Comparison of ENCODE assay signal across 13 mouse cellular contexts in genomic region chr4:63050319-63050676, GRCm38 (mm10).
A peak's percentile ranks its signal among the peaks of the same experiment; 100 is the strongest.
DNase-seq lines count a peak whose midpoint lies in the region; ATAC-seq and TF ChIP-seq lines count a peak whose summit lies in the region.
"Had no signal": no experiment of that assay in that cellular context is flagged by ENCODE, and none has a peak within 500 bp of the region (broad histone marks: within the 10 kb centered on the region; RNA-seq: fewer than 3 reads in every experiment).

No protein-coding gene starts in this region.

- no peak for TF ChIP-seq CTCF in gastrocnemius, adult 2 months (IDR thresholded peaks at IDR 0.05)

- DNase-seq in intestine, embryonic 14.5 days (ENCODE audit: low spot score), result no peak
- DNase-seq in neural tube, embryonic 10.5 days (ENCODE audit: extremely low spot score, low spot score), result no peak
- DNase-seq in gastrocnemius, adult 2 months, result no peak
- no peak for DNase-seq in right cerebral cortex, adult 2 months (ENCODE audit: low spot score in 2 of 2)
- DNase-seq: cerebellum, adult 9-10 months; spleen, adult 18-20 months had no signal

- WGBS in intestine, embryonic 14.5 days, result 50% methylated on average over 4 of the region's 4 CpGs
- 50% methylated on average over 4 of the region's 4 CpGs for WGBS in intestine, embryonic 15.5 days
- WGBS in neural tube, embryonic 13.5 days, result 80% methylated on average over 4 of the region's 4 CpGs

- no peaks in the 10 kb centered on the region for H3K27me3 ChIP-seq in intestine, embryonic 14.5 days (replicated peaks; ENCODE audit: control insufficient read depth, insufficient read depth, low read length)
- no peaks in the 10 kb centered on the region for H3K27me3 ChIP-seq in intestine, embryonic 15.5 days (replicated peaks)
- H3K27me3 ChIP-seq in neural tube, embryonic 13.5 days, result no peaks in the 10 kb centered on the region

- no peak overlapping the region for H3K9ac ChIP-seq in intestine, embryonic 14.5 days (ENCODE audit: low read length)
- no peak overlapping the region for H3K9ac ChIP-seq in intestine, embryonic 15.5 days
- H3K9ac ChIP-seq in neural tube, embryonic 13.5 days, result no peak overlapping the region

- H3K4me1 ChIP-seq in intestine, embryonic 14.5 days (replicated peaks; ENCODE audit: control insufficient read depth, insufficient read depth, low read length), result peaks cover 32% of the 10 kb centered on the region
- H3K4me1 ChIP-seq in intestine, embryonic 15.5 days (replicated peaks), result peaks cover 28% of the 10 kb centered on the region
- H3K4me1 ChIP-seq in neural tube, embryonic 13.5 days (replicated peaks), result peaks cover 50% of the 10 kb centered on the region
- H3K4me1 ChIP-seq: megakaryocyte, embryonic 14.5 days had no signal

- H3K27ac ChIP-seq in intestine, embryonic 14.5 days (ENCODE audit: low read depth), result 0 out of 2 replicates have a peak overlapping the region, but pooled peaks have one; percentile 34
- H3K27ac ChIP-seq in intestine, embryonic 15.5 days, result no peak overlapping the region
- H3K27ac ChIP-seq in neural tube, embryonic 13.5 days (replicated peaks), result 0 out of 2 replicates have a peak overlapping the region, but pooled peaks have one; percentile 15
- H3K27ac ChIP-seq in gastrocnemius, adult 2 months, result no peak overlapping the region

- no peaks in the 10 kb centered on the region for H3K9me3 ChIP-seq in intestine, embryonic 14.5 days (ENCODE audit: control insufficient read depth, low read length)
- H3K9me3 ChIP-seq in intestine, embryonic 15.5 days, result no peaks in the 10 kb centered on the region
- H3K9me3 ChIP-seq in neural tube, embryonic 13.5 days, result no peaks in the 10 kb centered on the region

- H3K4me3 ChIP-seq in intestine, embryonic 14.5 days (ENCODE audit: low read depth, low read length), result no peak overlapping the region
- no peak overlapping the region for H3K4me3 ChIP-seq in intestine, embryonic 15.5 days (replicated peaks)
- H3K4me3 ChIP-seq in neural tube, embryonic 13.5 days, result no peak overlapping the region
- no peak overlapping the region for H3K4me3 ChIP-seq in gastrocnemius, adult 2 months
- H3K4me3 ChIP-seq: hindbrain, embryonic 10.5 days; megakaryocyte, embryonic 14.5 days; myocyte had no signal

- no peaks in the 10 kb centered on the region; the same call in 1 of the 2 replicates for H3K36me3 ChIP-seq in intestine, embryonic 14.5 days (ENCODE audit: control insufficient read depth, insufficient read depth, low read length)
- H3K36me3 ChIP-seq in intestine, embryonic 15.5 days, result no peaks in the 10 kb centered on the region
- H3K36me3 ChIP-seq in neural tube, embryonic 13.5 days, result no peaks in the 10 kb centered on the region

- ATAC-seq in intestine, embryonic 14.5 days (replicated peaks; ENCODE audit: low FRiP score, low TSS enrichment, low read depth), result no peak
- no peak for ATAC-seq in intestine, embryonic 15.5 days
- ATAC-seq in neural tube, embryonic 13.5 days (ENCODE audit: low read depth), result no peak
- peak; percentile 90 for ATAC-seq in granulocyte monocyte progenitor cell, adult 5-6 weeks (replicated peaks; ENCODE audit: poor library complexity, severe bottlenecking)
- ATAC-seq in megakaryocyte progenitor cell, adult 5-6 weeks (replicated peaks; ENCODE audit: poor library complexity), result peak; percentile 78

- intact Hi-C loops in gastrocnemius, adult 2 months (cut with DNase I), result no loop called here

- no peak overlapping the region for H3K4me2 ChIP-seq in intestine, embryonic 14.5 days (ENCODE audit: low read length)
- no peak overlapping the region for H3K4me2 ChIP-seq in intestine, embryonic 15.5 days (replicated peaks)
- H3K4me2 ChIP-seq in neural tube, embryonic 13.5 days, result no peak overlapping the region

Comparison
In these comparisons a context has a peak if more than half of its experiments do, and no peak if none do; other contexts are left out.
1. H3K27ac ChIP-seq: peak in intestine, embryonic 14.5 days (single experiment) and neural tube, embryonic 13.5 days (single experiment); none in intestine, embryonic 15.5 days (single experiment) and gastrocnemius, adult 2 months (single experiment).
2. ATAC-seq: peak in granulocyte monocyte progenitor cell, adult 5-6 weeks (single experiment) and megakaryocyte progenitor cell, adult 5-6 weeks (single experiment); none in intestine, embryonic 14.5 days (single experiment), intestine, embryonic 15.5 days (single experiment) and neural tube, embryonic 13.5 days (single experiment).